Mouse (Mus musculus) heart, adult 2 months (tissue): ENCODE measurements at regions not wholly inside any gene's neighbourhood (a gene's known extent, or its start where the extent isn't known, plus 50 kb on each side); places are given as distances from the start of the nearest gene placed in this dataset.

ENCODE experiments used
- CTCF ChIP-seq: fragments of 200-600 bp; IDR thresholded peaks from 2 replicates; pipeline ENCODE4 v1.8.1; 2022; ENCODE audit warnings: antibody characterized with exemption, mild to moderate bottlenecking, moderate library complexity
- POLR2A ChIP-seq: fragments of 200-500 bp; IDR thresholded peaks from 2 replicates; pipeline ENCODE4 v1.6.1; 2011; ENCODE audit warnings: mild to moderate bottlenecking, low read depth, low read length, control low read depth; ENCODE audit not compliant: insufficient read depth

DNA sequence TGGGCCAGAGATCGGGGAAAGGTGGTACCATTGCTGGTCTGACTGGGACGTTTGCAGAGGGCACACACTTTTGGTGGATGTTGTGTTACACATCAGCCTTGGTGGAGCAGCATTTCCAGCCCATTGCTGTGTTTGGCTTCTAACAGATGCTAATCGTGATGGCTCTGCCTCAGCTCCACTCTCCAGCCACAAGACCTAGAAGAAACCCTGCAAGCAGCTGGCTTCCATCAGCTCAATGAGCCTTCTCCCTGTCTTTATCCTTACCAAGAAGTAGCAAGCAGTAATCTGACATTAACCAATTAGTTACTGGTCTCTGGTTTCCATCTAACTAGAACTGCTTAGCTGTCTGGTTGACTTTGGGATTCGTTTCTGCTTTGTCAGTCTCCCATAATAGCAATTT lies 188.8 kb downstream of the Ly86 start:
- no peak for TF ChIP-seq CTCF
- no peak for TF ChIP-seq POLR2A
